Mouse (Mus musculus) lung, postnatal 14 days (tissue): ENCODE data around the gene AL731706.1.

ENCODE experiments used
- DNase-seq: peaks from one replicate; pipeline ENCODE4 v3.0.0; 2021

AL731706.1 gene

DNA sequence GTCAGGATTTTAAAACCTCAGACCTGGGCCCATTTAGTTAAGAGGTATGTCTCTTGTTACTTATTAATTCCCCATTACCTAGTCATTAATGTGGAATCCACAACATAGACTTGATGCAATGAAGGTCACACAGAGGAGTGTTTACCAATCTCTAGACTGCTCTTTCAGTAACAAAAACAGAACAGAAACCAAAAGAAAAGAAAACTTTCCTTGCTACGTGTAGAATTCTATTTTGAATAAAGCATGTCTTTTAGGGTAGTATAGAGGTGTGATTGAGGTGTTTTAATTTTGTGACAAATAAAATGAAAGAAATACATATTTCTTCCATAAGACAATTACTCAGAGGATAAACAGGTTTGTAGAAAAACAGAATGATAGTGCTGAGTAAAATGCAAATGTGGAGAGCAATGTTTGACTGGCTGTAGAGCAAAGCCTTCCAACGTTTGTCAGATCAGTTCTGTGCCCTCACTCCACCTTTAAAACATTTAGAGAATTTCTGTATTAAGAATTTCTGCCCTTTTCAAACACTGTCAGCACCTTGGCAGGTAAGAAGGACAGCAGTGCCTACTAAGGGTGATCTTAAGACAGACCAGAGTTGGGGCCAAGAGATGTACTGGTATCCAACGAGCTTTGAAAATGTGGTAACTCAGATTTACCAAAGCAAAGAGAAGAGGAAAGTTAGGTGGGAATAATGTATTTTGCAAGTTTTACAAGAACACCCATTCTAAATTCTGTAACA is 57.0 kb downstream of the AL731706.1 start:
- DNase-seq: no peak

DNA sequence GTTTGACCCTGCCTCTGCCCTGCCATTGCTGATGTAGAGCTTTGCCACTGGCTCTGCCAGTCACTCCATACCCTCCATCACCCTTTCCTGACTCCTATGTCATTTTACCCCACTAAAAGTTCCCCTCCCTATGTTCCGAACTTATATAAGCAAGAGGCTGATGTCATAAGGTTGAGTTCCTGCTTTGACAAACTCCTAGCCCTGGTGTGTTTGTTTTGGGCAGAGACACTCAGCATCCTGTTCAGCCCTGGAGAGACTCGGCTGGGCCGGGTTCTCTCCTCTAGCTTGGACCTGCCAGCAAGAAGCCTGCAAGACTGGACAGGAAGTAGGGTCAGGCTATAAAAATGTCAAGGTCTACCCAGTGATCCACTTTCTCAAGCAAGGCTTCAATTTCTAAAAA is 58.3 kb downstream of the AL731706.1 start:
- peak; percentile 9 for DNase-seq
